Mouse (Mus musculus): Measurements from ENCODE around the gene Gm3532. TPM values are rescaled to one million over a fixed set of nuclear protein-coding genes. Genes with fewer than 3 reads are reported as not detected.
"Not testable (repeated sequence)": the region's sequence is repeated elsewhere in the genome, so short reads cannot be mapped to it uniquely, and the experiment has no call there.

The Gm3532 gene
- not detected in 2 replicates for polyA plus RNA-seq (2016; fragmentation: Nextera tagmentation; extraction: Ambion mirVana)

- H3K4me3 ChIP-seq (replicated peaks); H3K36me3 ChIP-seq (replicated peaks); ATAC-seq (ENCODE audit: low FRiP score); H3K4me2 ChIP-seq; H3K9ac ChIP-seq; H3K9me3 ChIP-seq; H3K4me1 ChIP-seq; H3K27me3 ChIP-seq; H3K27ac ChIP-seq: not testable (repeated sequence)
- WGBS: no CpG with 5 or more reads among the region's 2 CpGs
Observed at GRCm38 (mm10) chr14:5538196-5538595, at the start of gene Gm3532. Gene Gm3532 (plus strand): TSS chr14:5538496.

- not testable (repeated sequence) for H3K4me1 ChIP-seq; H3K27me3 ChIP-seq; H3K36me3 ChIP-seq (replicated peaks); H3K9me3 ChIP-seq; H3K9ac ChIP-seq; H3K27ac ChIP-seq; H3K4me3 ChIP-seq (replicated peaks); ATAC-seq (ENCODE audit: low FRiP score); H3K4me2 ChIP-seq
- WGBS: no CpG with 5 or more reads among the region's 35 CpGs
Observed at GRCm38 (mm10) chr14:5501374-5501773, 36.9 kb upstream of the Gm3532 start, which contains the start of gene Gm3488. Gene Gm3488 (plus strand): TSS chr14:5501674.

Other genes with a start within 250 kb of the Gm3532 start
- not detected in 2 replicates for gene Gm3542, start 203.6 kb upstream of the Gm3532 start, polyA plus RNA-seq (2016; fragmentation: Nextera tagmentation; extraction: Ambion mirVana)
- 0.47 TPM in 1 of 2 replicates, not detected in the other for gene Gm3500, start 149.4 kb upstream of the Gm3532 start, polyA plus RNA-seq (2016; fragmentation: Nextera tagmentation; extraction: Ambion mirVana)
- 1.4 and 1.8 TPM in 2 replicates for gene Gm3194, start 83.0 kb upstream of the Gm3532 start, polyA plus RNA-seq (2016; fragmentation: Nextera tagmentation; extraction: Ambion mirVana)
- not detected in 2 replicates for gene Gm8246, start 60.7 kb upstream of the Gm3532 start, polyA plus RNA-seq (2016; fragmentation: Nextera tagmentation; extraction: Ambion mirVana)
- not detected in 2 replicates for gene Gm3187, start 54.3 kb upstream of the Gm3532 start, polyA plus RNA-seq (2016; fragmentation: Nextera tagmentation; extraction: Ambion mirVana)
- 3.7 and 3.8 TPM in 2 replicates for gene Gm3488, start 36.8 kb upstream of the Gm3532 start, polyA plus RNA-seq (2016; fragmentation: Nextera tagmentation; extraction: Ambion mirVana)
- not detected in 2 replicates for gene Gm8265, start 94.5 kb downstream of the Gm3532 start, polyA plus RNA-seq (2016; fragmentation: Nextera tagmentation; extraction: Ambion mirVana)
- gene Gm9603, start 149.0 kb downstream of the Gm3532 start, polyA plus RNA-seq (2016; fragmentation: Nextera tagmentation; extraction: Ambion mirVana): not detected in 2 replicates
- 0.32 TPM in 1 of 2 replicates, not detected in the other for gene Gm3373, start 203.1 kb downstream of the Gm3532 start, polyA plus RNA-seq (2016; fragmentation: Nextera tagmentation; extraction: Ambion mirVana)

Measured in forebrain, embryonic 12.5 days (tissue).